Mouse (Mus musculus) CH12.LX (cell line): ENCODE data around the gene Cdk4. TPM values are rescaled to one million over a fixed set of nuclear protein-coding genes. Genes with fewer than 3 reads are reported as not detected.
A peak's percentile ranks its signal among the peaks of the same experiment; 100 is the strongest.

Experiments
- DNase-seq: peaks from one replicate; pipeline ENCODE4 v3.0.0-alpha.2; 2013; ENCODE audit errors: extremely low read depth
- H3K27ac ChIP-seq: 2 replicates; pipeline ENCODE4 v1.5.1; 2012; ENCODE audit warnings: low read depth, mild to moderate bottlenecking, control low read depth, moderate library complexity; ENCODE audit not compliant: insufficient read depth
- H3K27me3 ChIP-seq: replicated peaks from 2 replicates; pipeline ENCODE3; 2012; ENCODE audit warnings: inconsistent platforms
- H3K36me3 ChIP-seq, 2 experiments: replicated peaks in 1 of 2; 2 replicates each; pipeline versions ENCODE3 to v1.6.1; 2012; ENCODE audit warnings: inconsistent platforms in 1 of 2, low read length in 1 of 2, mild to moderate bottlenecking in 1 of 2, mixed read lengths in 1 of 2, moderate library complexity in 1 of 2; ENCODE audit not compliant: control insufficient read depth in 1 of 2, insufficient read depth in 1 of 2
- H3K4me1 ChIP-seq, 2 experiments: 2 replicates each; pipeline ENCODE4 v1.6.1; 2012; ENCODE audit warnings: inconsistent platforms in 1 of 2, moderate library complexity in 1 of 2; ENCODE audit not compliant: insufficient read depth in 2 of 2, control insufficient read depth in 1 of 2
- H3K4me2 ChIP-seq: 2 replicates; pipeline ENCODE4 v1.6.1; 2012; ENCODE audit warnings: low read depth, mild to moderate bottlenecking, control low read depth; ENCODE audit not compliant: poor library complexity, insufficient read depth, severe bottlenecking
- H3K4me3 ChIP-seq, 3 experiments: fragments of 150-350 bp in 1 of 3; sonication (generic) in 1 of 3; replicated peaks in 1 of 3; 2 replicates each; pipeline versions ENCODE3 to v1.5.1; 2011 to 2012; ENCODE audit warnings: low read depth in 2 of 3, low read length in 2 of 3, mild to moderate bottlenecking in 2 of 3, moderate library complexity in 2 of 3, control low read depth in 1 of 3, improper control_type of control experiment in 1 of 3, inconsistent platforms in 1 of 3, mixed read lengths in 1 of 3; ENCODE audit not compliant: poor library complexity in 1 of 3
- H3K79me2 ChIP-seq: replicated peaks from 2 replicates; pipeline ENCODE4 v1.6.1; 2012; ENCODE audit warnings: mild to moderate bottlenecking, moderate library complexity; ENCODE audit not compliant: control insufficient read depth, poor library complexity, insufficient read depth, severe bottlenecking; ENCODE audit errors: extremely low read depth
- H3K9ac ChIP-seq: 2 replicates; pipeline ENCODE4 v1.6.1; 2012; ENCODE audit warnings: low read depth, mild to moderate bottlenecking, control low read depth, moderate library complexity; ENCODE audit not compliant: insufficient read depth
- H3K9me3 ChIP-seq: replicated peaks from 2 replicates; pipeline ENCODE3; 2012; ENCODE audit warnings: low read length, inconsistent platforms, mixed read lengths
- BHLHE40 ChIP-seq: IDR thresholded peaks from 2 replicates; pipeline ENCODE4 v1.6.1; 2011; ENCODE audit warnings: mild to moderate bottlenecking, low read depth, low read length, improper control_type of control experiment
- CHD2 ChIP-seq: IDR thresholded peaks from 2 replicates; pipeline ENCODE4 v1.6.1; 2011; ENCODE audit warnings: low read length, improper control_type of control experiment
- CTCF ChIP-seq, 2 experiments: IDR thresholded peaks in 1 of 2; conservative IDR thresholded peaks in 1 of 2; 2 replicates each; pipeline ENCODE4 v1.5.1; 2011 to 2012; ENCODE audit warnings: low read depth in 2 of 2, low read length in 2 of 2, improper control_type of control experiment in 1 of 2, inconsistent platforms in 1 of 2, mild to moderate bottlenecking in 1 of 2, moderate library complexity in 1 of 2
- E2F4 ChIP-seq: IDR thresholded peaks from 2 replicates; pipeline ENCODE4 v1.6.1; 2011; ENCODE audit warnings: low read depth, low read length, improper control_type of control experiment; ENCODE audit not compliant: insufficient replicate concordance
- ELF1 ChIP-seq: IDR thresholded peaks from 2 replicates; pipeline ENCODE4 v1.6.1; 2014; ENCODE audit warnings: low read depth, mild to moderate bottlenecking, inconsistent platforms, low read length, improper control_type of control experiment
- EP300 ChIP-seq: IDR thresholded peaks from 2 replicates; pipeline ENCODE4 v1.6.1; 2011; ENCODE audit warnings: low read length, improper control_type of control experiment
- ETS1 ChIP-seq: conservative IDR thresholded peaks from 2 replicates; pipeline ENCODE4 v1.6.1; 2012; ENCODE audit warnings: low read depth, mild to moderate bottlenecking, inconsistent platforms, low read length, improper control_type of control experiment, moderate library complexity
- GABPA ChIP-seq: IDR thresholded peaks from 2 replicates; pipeline ENCODE4 v1.6.1; 2012; ENCODE audit warnings: low read depth, low read length, improper control_type of control experiment, inconsistent platforms; ENCODE audit not compliant: insufficient replicate concordance
- KAT2A ChIP-seq: IDR thresholded peaks from 2 replicates; pipeline ENCODE4 v1.6.1; 2012; ENCODE audit warnings: low read length, improper control_type of control experiment, inconsistent platforms; ENCODE audit not compliant: insufficient replicate concordance
- MAFK ChIP-seq: IDR thresholded peaks from 2 replicates; pipeline ENCODE4 v1.6.1; 2011; ENCODE audit warnings: low read length, improper control_type of control experiment; ENCODE audit not compliant: insufficient replicate concordance
- MAZ ChIP-seq: IDR thresholded peaks from 2 replicates; pipeline ENCODE4 v1.6.1; 2012; ENCODE audit warnings: low read depth, mild to moderate bottlenecking, inconsistent platforms, low read length, improper control_type of control experiment, moderate library complexity
- MEF2A ChIP-seq: IDR thresholded peaks from 2 replicates; pipeline ENCODE4 v1.6.1; 2014; ENCODE audit warnings: low read depth, mild to moderate bottlenecking, inconsistent platforms, low read length, improper control_type of control experiment, borderline replicate concordance
- MXI1 ChIP-seq: IDR thresholded peaks from 2 replicates; pipeline ENCODE4 v1.6.1; 2011; ENCODE audit warnings: mild to moderate bottlenecking, low read depth, low read length, improper control_type of control experiment
- NELFE ChIP-seq: IDR thresholded peaks from 2 replicates; pipeline ENCODE4 v1.6.1; 2011; ENCODE audit warnings: low read depth, low read length, improper control_type of control experiment
- POLR2A ChIP-seq: IDR thresholded peaks from 2 replicates; pipeline ENCODE4 v1.6.1; 2011; ENCODE audit warnings: low read depth, mild to moderate bottlenecking, improper control_type of control experiment, low read length
- POLR2AphosphoS2 ChIP-seq: IDR thresholded peaks from 2 replicates; pipeline ENCODE4 v1.6.1; 2011; ENCODE audit warnings: low read depth, low read length, improper control_type of control experiment
- RAD21 ChIP-seq: IDR thresholded peaks from 2 replicates; pipeline ENCODE4 v1.6.1; 2011; ENCODE audit warnings: low read depth, mild to moderate bottlenecking, low read length, improper control_type of control experiment, moderate library complexity
- RCOR1 ChIP-seq: conservative IDR thresholded peaks from 2 replicates; pipeline ENCODE4 v1.6.1; 2012; ENCODE audit warnings: low read depth, mild to moderate bottlenecking, inconsistent platforms, low read length, improper control_type of control experiment
- SIN3A ChIP-seq: IDR thresholded peaks from 2 replicates; pipeline ENCODE4 v1.6.1; 2012; ENCODE audit warnings: low read length, improper control_type of control experiment, inconsistent platforms
- SMC3 ChIP-seq: IDR thresholded peaks from 2 replicates; pipeline ENCODE4 v1.6.1; 2011; ENCODE audit warnings: low read depth, low read length, improper control_type of control experiment
- TBP ChIP-seq: conservative IDR thresholded peaks from 2 replicates; pipeline ENCODE4 v1.6.1; 2011; ENCODE audit warnings: low read depth, low read length, improper control_type of control experiment
- TCF12 ChIP-seq: IDR thresholded peaks from 2 replicates; pipeline ENCODE4 v1.6.1; 2014; ENCODE audit warnings: low read depth, mild to moderate bottlenecking, inconsistent platforms, low read length, improper control_type of control experiment
- UBTF ChIP-seq: IDR thresholded peaks from 2 replicates; pipeline ENCODE4 v1.6.1; 2012; ENCODE audit warnings: low read depth, mild to moderate bottlenecking, inconsistent platforms, low read length, improper control_type of control experiment, moderate library complexity
- USF2 ChIP-seq: conservative IDR thresholded peaks from 2 replicates; pipeline ENCODE4 v1.6.1; 2011; ENCODE audit warnings: low read depth, low read length, improper control_type of control experiment
- ZNF384 ChIP-seq: IDR thresholded peaks from 2 replicates; pipeline ENCODE4 v1.6.1; 2012; ENCODE audit warnings: low read depth, low read length, improper control_type of control experiment, inconsistent platforms
- dilution Hi-C: fragments of 300-500 bp; cut with MboI; formaldehyde crosslinking; loops from 2 replicates; pipeline ENCODE4 v1.14.3; 2020; ENCODE audit warnings: low sequenced_read_pairs; ENCODE audit not compliant: extremely low pct_unique_long_range_greater_than_20kb, extremely low pct_ligation_motif_present
- in situ Hi-C: fragments of 300-500 bp; cut with MboI; formaldehyde crosslinking; loops from 3 replicates; pipeline ENCODE4 v1.14.3; 2019; ENCODE audit warnings: low sequenced_read_pairs, low pct_ligation_motif_present, low pct_unique_long_range_greater_than_20kb, mixed read lengths
- polyA plus RNA-seq: library from polyadenylated mRNA; unstranded; fragments of >175 nt; gene quantifications from 2 replicates; pipeline ENCODE4 v1.2.1, GENCODE M21; 2012; ENCODE audit warnings: low read depth; ENCODE audit not compliant: insufficient read length
- total RNA-seq, 2 experiments: library from RNA; depleted of rRNA; stranded (reverse); fragments of 300-350 nt in 1 of 2; fragments of >200 nt in 1 of 2; gene quantifications; 2 replicates each; pipeline ENCODE4 v1.2.3; 2012 to 2014

Gene Cdk4
- total and polyA plus RNA-seq, 3 experiments = 257 to 921 (median 864) TPM

DNA sequence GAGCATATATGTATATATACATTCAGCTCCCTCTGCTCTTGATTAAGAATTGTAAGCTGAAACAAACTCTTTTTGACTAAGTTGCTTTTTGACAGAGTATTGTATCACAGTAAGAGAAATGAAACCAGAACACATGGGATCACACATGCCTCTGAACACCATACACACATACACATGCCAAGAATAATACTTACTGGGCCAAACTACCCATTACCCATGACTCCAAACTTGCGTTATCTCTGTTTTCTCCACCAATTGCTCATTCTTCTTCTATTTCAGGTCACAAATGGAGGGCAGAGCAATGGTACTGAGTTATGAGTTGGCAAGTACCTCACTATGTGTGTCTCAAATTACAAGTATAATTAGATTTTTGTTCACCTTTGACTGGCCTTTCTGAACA lies 10.6 kb downstream of the Cdk4 start:
- Histone ChIP-seq H3K4me1 (peaks cover 9 to 31% of the 10 kb centered on the region in 2 experiments; a peak in 3 of 4 replicates), H3K9me3 (no peaks in the 10 kb centered on the region), H3K79me2 (peaks cover 11% of the 10 kb centered on the region), H3K4me3 (no peak overlapping the region), H3K4me2 (no peak overlapping the region), H3K27ac (no peak overlapping the region), H3K36me3 (peaks cover 0 to 14% of the 10 kb centered on the region in 2 experiments), H3K9ac (no peak overlapping the region), H3K27me3 (no peaks in the 10 kb centered on the region)
- in situ Hi-C loops = no loop called here
- dilution Hi-C loops = no loop called here
- TF ChIP-seq CTCF (conservative IDR thresholded peaks at IDR 0.05 in 1 of 2, IDR thresholded peaks at IDR 0.05 in 1 of 2; ENCODE audit: low read depth in 2 of 2, low read length in 2 of 2) = no peak
- no peak for DNase-seq

DNA sequence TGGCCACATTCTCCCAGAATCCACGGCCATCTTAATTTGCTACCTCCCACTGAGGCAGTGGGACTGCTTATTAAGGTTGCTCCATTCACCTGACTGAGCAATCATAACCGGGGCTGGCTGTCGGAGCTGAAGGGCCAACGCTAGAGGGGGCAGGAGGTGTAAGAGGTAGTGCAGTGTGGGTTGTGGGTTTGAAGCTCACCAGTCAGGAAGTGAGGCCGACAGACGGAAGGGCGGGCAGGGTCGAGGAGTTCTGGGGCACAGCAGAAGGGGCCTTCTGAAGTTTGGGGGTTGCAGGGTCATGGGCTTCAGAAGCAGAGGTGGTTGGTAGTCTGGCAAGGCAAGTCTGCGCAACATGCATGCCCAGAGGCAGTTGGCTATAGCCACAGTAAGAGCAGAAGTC lies 11.7 kb downstream of the Cdk4 start, which contains the start of gene Agap2:
Agap2 (plus strand) TSS at position 205 of the 400 bp plus-strand sequence.
- H3K27ac ChIP-seq = peak within 1 kb of the TSS; percentile 25; the same call in 1 of the 2 replicates
- dilution Hi-C loops = no loop called here
- H3K36me3 ChIP-seq = peaks cover 7 to 25% of the 10 kb centered on the region in 2 experiments
- H3K9ac ChIP-seq = peak within 1 kb of the TSS; percentile 59
- no peaks in the 10 kb centered on the region for H3K27me3 ChIP-seq
- H3K4me2 ChIP-seq = peak within 1 kb of the TSS; percentile 59
- H3K79me2 ChIP-seq = peaks cover 9% of the 10 kb centered on the region
- in situ Hi-C loops = no loop called here
- no peaks in the 10 kb centered on the region for H3K9me3 ChIP-seq
- TF ChIP-seq ZNF384 (no peak), GABPA (no peak), USF2 (no peak), TCF12 (peak; percentile 52; the same call in 1 of the 2 replicates), RAD21 (peak; percentile 34), NELFE (peak; percentile 66), TBP (no peak), SMC3 (peak; percentile 54), ELF1 (peak; percentile 88), MAFK (no peak), SIN3A (peak; percentile 73; the same call in 1 of the 2 replicates), E2F4 (no peak), POLR2AphosphoS2 (no peak), BHLHE40 (no peak), EP300 (no peak), UBTF (no peak), RCOR1 (peak; percentile 49; the same call in 1 of the 2 replicates), MXI1 (peak; percentile 50; the same call in 1 of the 2 replicates), CTCF (conservative IDR thresholded peaks at IDR 0.05 in 1 of 2, IDR thresholded peaks at IDR 0.05 in 1 of 2; ENCODE audit: low read depth in 2 of 2, low read length in 2 of 2) (peak in 1 of 2 experiments; percentile 76; a peak in 2 of 4 replicates), POLR2A (peak; percentile 76), KAT2A (0 out of 2 replicates have a peak, but pooled peaks have one; percentile 22), MAZ (peak; percentile 78; the same call in 1 of the 2 replicates), CHD2 (no peak), ETS1 (0 out of 2 replicates have a peak, but pooled peaks have one; percentile 26), MEF2A (peak; percentile 65; the same call in 1 of the 2 replicates)
- peaks cover 9 to 27% of the 10 kb centered on the region in 2 experiments; a peak in 3 of 4 replicates for H3K4me1 ChIP-seq
- peak within 1 kb of the TSS; percentile 68 to 88 (median 77) for H3K4me3 ChIP-seq
- peak; percentile 90 for DNase-seq
